Mouse (Mus musculus) heart, adult 10 weeks (tissue): Measurements from ENCODE around the gene Rspry1. TPM values are rescaled to one million over a fixed set of nuclear protein-coding genes. Genes with fewer than 3 reads are reported as not detected.

ENCODE experiments used
- polyA plus RNA-seq: library from polyadenylated mRNA; stranded (reverse); fragments of 350-450 nt; fragmentation: Illumina TruSeq; extraction: RNeasy Lipid Tissue Mini Kit (QIAGEN cat#74804); gene quantifications from one replicate; pipeline ENCODE4 v1.2.3, GENCODE M21; 2014; ENCODE audit warnings: low read depth, low replicate concordance

The Rspry1 gene
- polyA plus RNA-seq: 9.7 TPM

GRCm38 (mm10) chr8:94601607-94602385 lies at the start of gene Rspry1, which contains the start of gene Fam192a:
Gene Rspry1 (plus strand): TSS chr8:94601937.
Gene Fam192a (minus strand): TSS chr8:94601997.

GRCm38 (mm10) chr8:94666456-94667308 lies 64.9 kb downstream of the Rspry1 start, which contains the start of gene Arl2bp:
Gene Arl2bp (plus strand): TSS chr8:94666600.

GRCm38 (mm10) chr8:94695994-94696384 lies 94.3 kb downstream of the Rspry1 start, which contains the start of gene Pllp:
Gene Pllp (minus strand): TSS chr8:94696278.

Other genes with a start within 250 kb of the Rspry1 start
- 213 TPM for gene Herpud1, start 215.5 kb upstream of the Rspry1 start, polyA plus RNA-seq
- gene Nlrc5, start 167.6 kb upstream of the Rspry1 start, polyA plus RNA-seq: 3.1 TPM
- gene Cpne2, start 68.9 kb upstream of the Rspry1 start, polyA plus RNA-seq: 5.0 TPM
- gene Fam192a, start 60 bp downstream of the Rspry1 start, polyA plus RNA-seq: 28.1 TPM
- gene Arl2bp, start 64.7 kb downstream of the Rspry1 start, polyA plus RNA-seq: 93.4 TPM
- 1.2 TPM for gene Pllp, start 94.3 kb downstream of the Rspry1 start, polyA plus RNA-seq
- 0.21 TPM for gene Ccl22, start 143.7 kb downstream of the Rspry1 start, polyA plus RNA-seq
- gene Cx3cl1, start 170.1 kb downstream of the Rspry1 start, polyA plus RNA-seq: 7.1 TPM
- not detected for gene Ccl17, start 208.5 kb downstream of the Rspry1 start, polyA plus RNA-seq
- gene Coq9, start 236.4 kb downstream of the Rspry1 start, polyA plus RNA-seq: 569 TPM
- 68.4 TPM for gene Ciapin1, start 236.4 kb downstream of the Rspry1 start, polyA plus RNA-seq